Mouse (Mus musculus): ENCODE measurements around the gene Olfr610. TPM values are rescaled to one million over a fixed set of nuclear protein-coding genes. Genes with fewer than 3 reads are reported as not detected.
"Not testable (repeated sequence)": the region's sequence is repeated elsewhere in the genome, so short reads cannot be mapped to it uniquely, and the experiment has no call there.

The Olfr610 gene
- not detected in 2 replicates for total RNA-seq (2014; fragmentation: Nextera tagmentation)
- not detected in 2 replicates for total RNA-seq (2017)

DNA sequence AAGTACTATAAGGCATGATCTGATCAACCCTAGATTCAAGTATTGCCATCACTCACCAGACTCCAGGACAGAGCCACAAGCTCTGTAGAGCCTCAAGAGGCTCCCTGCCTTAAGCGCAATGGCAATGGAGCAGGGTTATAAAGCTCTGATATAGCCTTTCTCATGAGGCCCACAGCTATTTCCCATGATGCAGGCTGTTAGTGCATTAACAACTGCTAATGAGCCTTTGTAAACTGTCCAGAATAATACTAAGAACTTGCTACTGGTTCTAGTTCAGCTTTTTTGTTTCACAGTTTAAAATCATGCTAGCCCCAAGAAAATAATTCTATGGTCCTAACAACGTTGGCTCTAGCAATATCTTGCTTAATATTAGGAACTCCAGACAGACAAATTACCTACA is at the start of gene Olfr610:
Gene Olfr610, minus strand, starts transcription at position 101 of the 400 bp plus-strand sequence.
- ATAC-seq (replicated peaks; ENCODE audit: poor library complexity, severe bottlenecking), result no peak

GRCm38 (mm10) chr7:103555779-103556178 is 43.9 kb upstream of the Olfr610 start, which contains the start of gene Olfr615:
Olfr615 (plus strand) TSS chr7:103556079.
- ATAC-seq (replicated peaks; ENCODE audit: poor library complexity, severe bottlenecking), result no peak

DNA sequence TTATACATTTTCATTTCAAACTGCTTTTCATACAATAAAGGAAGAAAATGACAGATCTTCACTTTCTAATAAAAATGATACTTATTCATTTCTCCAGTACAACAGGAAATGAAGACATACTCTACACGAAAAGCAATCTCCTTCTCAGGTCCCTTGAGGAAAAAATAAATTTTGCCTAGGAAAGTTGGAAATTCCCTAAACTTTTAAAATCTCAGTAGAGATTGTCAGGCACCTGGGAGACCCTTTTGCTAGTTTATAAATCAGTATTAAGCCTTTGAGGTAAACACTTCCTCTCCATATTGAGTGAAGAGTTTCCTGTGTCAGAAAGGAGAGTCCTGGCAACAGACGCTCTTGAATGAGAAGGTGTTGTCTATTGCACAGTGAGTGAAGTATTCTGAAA is 35.9 kb upstream of the Olfr610 start, which contains the start of gene Olfr613:
Gene Olfr613, plus strand, starts transcription at position 301 of the 400 bp plus-strand sequence.
- ATAC-seq (replicated peaks; ENCODE audit: poor library complexity, severe bottlenecking), result no peak

DNA sequence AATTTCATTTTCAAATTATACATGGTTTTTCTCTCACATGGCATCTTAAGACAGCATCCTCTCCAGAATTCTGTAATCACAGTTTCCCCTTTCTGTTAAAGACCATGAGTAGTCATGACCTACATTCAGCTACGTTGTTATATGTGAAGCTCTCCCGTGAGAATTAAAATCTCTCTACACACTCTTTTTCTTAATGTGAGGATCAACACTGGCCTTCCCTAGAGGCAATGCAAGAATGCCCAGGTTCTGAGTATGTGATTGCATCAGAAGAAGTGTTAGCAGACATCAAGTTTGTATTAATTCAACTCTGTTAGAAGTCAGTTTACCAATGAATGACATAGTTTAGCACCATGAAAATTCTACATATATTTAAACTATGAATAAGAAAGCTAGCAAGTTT is 30.7 kb upstream of the Olfr610 start, which contains the start of gene Olfr612:
Gene Olfr612, minus strand, starts transcription at position 101 of the 400 bp plus-strand sequence.
- not testable (repeated sequence) for ATAC-seq (replicated peaks; ENCODE audit: poor library complexity, severe bottlenecking)

GRCm38 (mm10) chr7:103520746-103521145 is 8.8 kb upstream of the Olfr610 start, which contains the start of gene Olfr611:
Olfr611 (minus strand) TSS chr7:103520846.
- ATAC-seq (replicated peaks; ENCODE audit: poor library complexity, severe bottlenecking), result not testable (repeated sequence)

DNA sequence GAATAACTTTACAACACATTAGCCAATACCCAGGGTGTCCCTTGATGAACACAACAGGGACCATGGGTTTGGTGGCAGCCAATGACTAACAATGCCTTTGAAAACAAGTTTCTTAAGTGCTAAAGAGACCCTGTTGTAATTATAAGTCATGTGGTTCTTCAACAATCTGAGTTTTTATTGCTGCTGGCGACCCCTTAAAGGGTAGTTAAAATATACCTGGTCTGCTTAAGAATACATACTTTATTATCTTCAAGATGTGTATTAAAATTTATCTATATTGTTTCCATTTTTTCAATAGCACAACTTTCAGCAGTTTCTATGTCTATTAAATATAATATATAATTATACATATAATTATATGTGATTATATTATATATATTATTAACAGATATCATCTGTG is 14.0 kb downstream of the Olfr610 start, which contains the start of gene Olfr609:
Gene Olfr609, minus strand, starts transcription at position 101 of the 400 bp plus-strand sequence.
- ATAC-seq (replicated peaks; ENCODE audit: poor library complexity, severe bottlenecking), result no peak

- not testable (repeated sequence) for ATAC-seq (replicated peaks; ENCODE audit: poor library complexity, severe bottlenecking)
Observed at GRCm38 (mm10) chr7:103477106-103477505, 34.8 kb downstream of the Olfr610 start.

GRCm38 (mm10) chr7:103469577-103469976 is 42.3 kb downstream of the Olfr610 start, which contains the start of gene Olfr608:
Olfr608 (plus strand) TSS chr7:103469877.
- no peak for ATAC-seq (replicated peaks; ENCODE audit: poor library complexity, severe bottlenecking)

- ATAC-seq (replicated peaks; ENCODE audit: poor library complexity, severe bottlenecking), result no peak
Observed at GRCm38 (mm10) chr7:103460590-103460989, 51.3 kb downstream of the Olfr610 start.

Other genes with a start within 250 kb of the Olfr610 start
- not detected in 2 replicates for gene Olfr596, start 206.5 kb downstream of the Olfr610 start, total RNA-seq (2014; fragmentation: Nextera tagmentation)
- gene Olfr596, start 206.5 kb downstream of the Olfr610 start, total RNA-seq (2017), result not detected in 2 replicates
- not detected in 2 replicates for gene Olfr597, start 195.8 kb downstream of the Olfr610 start, total RNA-seq (2014; fragmentation: Nextera tagmentation)
- gene Olfr597, start 195.8 kb downstream of the Olfr610 start, total RNA-seq (2017), result not detected in 2 replicates
- not detected in 2 replicates for gene Olfr598, start 188.6 kb downstream of the Olfr610 start, total RNA-seq (2014; fragmentation: Nextera tagmentation)
- not detected in 2 replicates for gene Olfr598, start 188.6 kb downstream of the Olfr610 start, total RNA-seq (2017)
- gene Olfr599, start 176.2 kb downstream of the Olfr610 start, total RNA-seq (2014; fragmentation: Nextera tagmentation), result not detected in 2 replicates
- gene Olfr599, start 176.2 kb downstream of the Olfr610 start, total RNA-seq (2017), result not detected in 2 replicates
- gene Olfr600, start 162.5 kb downstream of the Olfr610 start, total RNA-seq (2014; fragmentation: Nextera tagmentation), result not detected in 2 replicates
- gene Olfr600, start 162.5 kb downstream of the Olfr610 start, total RNA-seq (2017), result not detected in 2 replicates
- not detected in 2 replicates for gene Olfr601, start 149.5 kb downstream of the Olfr610 start, total RNA-seq (2014; fragmentation: Nextera tagmentation)
- gene Olfr601, start 149.5 kb downstream of the Olfr610 start, total RNA-seq (2017), result not detected in 2 replicates
- not detected in 2 replicates for gene Olfr603, start 125.9 kb downstream of the Olfr610 start, total RNA-seq (2014; fragmentation: Nextera tagmentation)
- not detected in 2 replicates for gene Olfr603, start 125.9 kb downstream of the Olfr610 start, total RNA-seq (2017)
- not detected in 2 replicates for gene Usp17lc, start 97.0 kb downstream of the Olfr610 start, total RNA-seq (2014; fragmentation: Nextera tagmentation)
- gene Usp17lc, start 97.0 kb downstream of the Olfr610 start, total RNA-seq (2017), result not detected in 2 replicates
- gene Olfr605, start 66.7 kb downstream of the Olfr610 start, total RNA-seq (2014; fragmentation: Nextera tagmentation), result not detected in 2 replicates
- gene Olfr605, start 66.7 kb downstream of the Olfr610 start, total RNA-seq (2017), result not detected in 2 replicates
- not detected in 2 replicates for gene Olfr606, start 63.1 kb downstream of the Olfr610 start, total RNA-seq (2014; fragmentation: Nextera tagmentation)
- gene Olfr606, start 63.1 kb downstream of the Olfr610 start, total RNA-seq (2017), result not detected in 2 replicates
- not detected in 2 replicates for gene Olfr607, start 48.0 kb downstream of the Olfr610 start, total RNA-seq (2014; fragmentation: Nextera tagmentation)
- gene Olfr607, start 48.0 kb downstream of the Olfr610 start, total RNA-seq (2017), result not detected in 2 replicates
- gene Olfr608, start 42.2 kb downstream of the Olfr610 start, total RNA-seq (2014; fragmentation: Nextera tagmentation), result not detected in 2 replicates
- not detected in 2 replicates for gene Olfr608, start 42.2 kb downstream of the Olfr610 start, total RNA-seq (2017)
- gene Olfr609, start 14.1 kb downstream of the Olfr610 start, total RNA-seq (2014; fragmentation: Nextera tagmentation), result not detected in 2 replicates
- gene Olfr609, start 14.1 kb downstream of the Olfr610 start, total RNA-seq (2017), result not detected in 2 replicates
- gene Olfr611, start 8.7 kb upstream of the Olfr610 start, total RNA-seq (2014; fragmentation: Nextera tagmentation), result not detected in 2 replicates
- gene Olfr611, start 8.7 kb upstream of the Olfr610 start, total RNA-seq (2017), result not detected in 2 replicates
- not detected in 2 replicates for gene Olfr612, start 30.6 kb upstream of the Olfr610 start, total RNA-seq (2014; fragmentation: Nextera tagmentation)
- gene Olfr612, start 30.6 kb upstream of the Olfr610 start, total RNA-seq (2017), result not detected in 2 replicates
- not detected in 2 replicates for gene Olfr613, start 36.0 kb upstream of the Olfr610 start, total RNA-seq (2014; fragmentation: Nextera tagmentation)
- not detected in 2 replicates for gene Olfr613, start 36.0 kb upstream of the Olfr610 start, total RNA-seq (2017)
- not detected in 2 replicates for gene Olfr615, start 44.0 kb upstream of the Olfr610 start, total RNA-seq (2014; fragmentation: Nextera tagmentation)
- not detected in 2 replicates for gene Olfr615, start 44.0 kb upstream of the Olfr610 start, total RNA-seq (2017)
- gene Olfr616, start 57.0 kb upstream of the Olfr610 start, total RNA-seq (2014; fragmentation: Nextera tagmentation), result not detected in 2 replicates
- not detected in 2 replicates for gene Olfr616, start 57.0 kb upstream of the Olfr610 start, total RNA-seq (2017)
- not detected in 2 replicates for gene Olfr617, start 60.9 kb upstream of the Olfr610 start, total RNA-seq (2014; fragmentation: Nextera tagmentation)
- gene Olfr617, start 60.9 kb upstream of the Olfr610 start, total RNA-seq (2017), result not detected in 2 replicates
- gene Olfr618, start 78.0 kb upstream of the Olfr610 start, total RNA-seq (2014; fragmentation: Nextera tagmentation), result not detected in 2 replicates
- not detected in 2 replicates for gene Olfr618, start 78.0 kb upstream of the Olfr610 start, total RNA-seq (2017)
- gene Olfr619, start 88.5 kb upstream of the Olfr610 start, total RNA-seq (2014; fragmentation: Nextera tagmentation), result not detected in 2 replicates
- not detected in 2 replicates for gene Olfr619, start 88.5 kb upstream of the Olfr610 start, total RNA-seq (2017)
- gene Olfr620, start 100.4 kb upstream of the Olfr610 start, total RNA-seq (2014; fragmentation: Nextera tagmentation), result not detected in 2 replicates
- not detected in 2 replicates for gene Olfr620, start 100.4 kb upstream of the Olfr610 start, total RNA-seq (2017)
- not detected in 2 replicates for gene Olfr622, start 130.6 kb upstream of the Olfr610 start, total RNA-seq (2014; fragmentation: Nextera tagmentation)
- not detected in 2 replicates for gene Olfr622, start 130.6 kb upstream of the Olfr610 start, total RNA-seq (2017)
- not detected in 2 replicates for gene Olfr623, start 151.6 kb upstream of the Olfr610 start, total RNA-seq (2014; fragmentation: Nextera tagmentation)
- not detected in 2 replicates for gene Olfr623, start 151.6 kb upstream of the Olfr610 start, total RNA-seq (2017)
- gene Olfr624, start 159.1 kb upstream of the Olfr610 start, total RNA-seq (2014; fragmentation: Nextera tagmentation), result not detected in 2 replicates
- gene Olfr624, start 159.1 kb upstream of the Olfr610 start, total RNA-seq (2017), result not detected in 2 replicates
- gene Olfr625-ps1, start 170.6 kb upstream of the Olfr610 start, total RNA-seq (2014; fragmentation: Nextera tagmentation), result not detected in 2 replicates
- gene Olfr625-ps1, start 170.6 kb upstream of the Olfr610 start, total RNA-seq (2017), result not detected in 2 replicates
- gene Olfr243, start 202.5 kb upstream of the Olfr610 start, total RNA-seq (2014; fragmentation: Nextera tagmentation), result not detected in 2 replicates
- gene Olfr243, start 202.5 kb upstream of the Olfr610 start, total RNA-seq (2017), result not detected in 2 replicates
- not detected in 2 replicates for gene Olfr628, start 218.3 kb upstream of the Olfr610 start, total RNA-seq (2014; fragmentation: Nextera tagmentation)
- gene Olfr628, start 218.3 kb upstream of the Olfr610 start, total RNA-seq (2017), result not detected in 2 replicates
- not detected in 2 replicates for gene Olfr629, start 232.8 kb upstream of the Olfr610 start, total RNA-seq (2014; fragmentation: Nextera tagmentation)
- gene Olfr629, start 232.8 kb upstream of the Olfr610 start, total RNA-seq (2017), result not detected in 2 replicates
- gene Olfr630, start 245.2 kb upstream of the Olfr610 start, total RNA-seq (2014; fragmentation: Nextera tagmentation), result not detected in 2 replicates
- not detected in 2 replicates for gene Olfr630, start 245.2 kb upstream of the Olfr610 start, total RNA-seq (2017)

Measured in granulocyte monocyte progenitor cell, adult 5-6 weeks (primary cell).